Mouse (Mus musculus): ENCODE results near the gene Trim17.

The Trim17 gene

GRCm38 (mm10) chr11:58968551-58968950 is 14.1 kb downstream of the Trim17 start:
- in situ Hi-C loops (cut with MboI, MseI): no loop called here

- in situ Hi-C loops (cut with MboI, MseI): no loop called here
Measured at GRCm38 (mm10) chr11:58969027-58969426, 14.5 kb downstream of the Trim17 start.

GRCm38 (mm10) chr11:58969659-58970058 is 15.2 kb downstream of the Trim17 start:
- in situ Hi-C loops (cut with MboI, MseI): no loop called here

- in situ Hi-C loops (cut with MboI, MseI): no loop called here
Measured at GRCm38 (mm10) chr11:58970831-58971530, 16.5 kb downstream of the Trim17 start.

GRCm38 (mm10) chr11:58971796-58972195 is 17.3 kb downstream of the Trim17 start:
- in situ Hi-C loops (cut with MboI, MseI): no loop called here

- in situ Hi-C loops (cut with MboI, MseI): no loop called here
Measured at GRCm38 (mm10) chr11:58974414-58974813, 19.9 kb downstream of the Trim17 start.

GRCm38 (mm10) chr11:58977150-58977549 is 22.7 kb downstream of the Trim17 start:
- in situ Hi-C loops (cut with MboI, MseI): loop anchor here (5.0 kb wide), 1 partner anchor 55 kb away; no protein-coding TSS in a partner anchor

GRCm38 (mm10) chr11:58977607-58978026 is 23.1 kb downstream of the Trim17 start:
- in situ Hi-C loops (cut with MboI, MseI): loop anchor here (5.0 kb wide), 1 partner anchor 55 kb away; no protein-coding TSS in a partner anchor

GRCm38 (mm10) chr11:58978027-58978705 is 23.7 kb downstream of the Trim17 start, which contains the start of gene Trim11:
Gene Trim11 (plus strand): TSS chr11:58978093.
- in situ Hi-C loops (cut with MboI, MseI): loop anchor here (5.0 kb wide), 1 partner anchor 56 kb away; no protein-coding TSS in a partner anchor

GRCm38 (mm10) chr11:58978706-58979030 is 24.2 kb downstream of the Trim17 start:
- in situ Hi-C loops (cut with MboI, MseI): loop anchor here (5.0 kb wide), 1 partner anchor 56 kb away; no protein-coding TSS in a partner anchor

GRCm38 (mm10) chr11:58979183-58979582 is 24.7 kb downstream of the Trim17 start:
- in situ Hi-C loops (cut with MboI, MseI): loop anchor here (5.0 kb wide), 1 partner anchor 57 kb away; no protein-coding TSS in a partner anchor

GRCm38 (mm10) chr11:58979661-58980060 is 25.2 kb downstream of the Trim17 start:
- in situ Hi-C loops (cut with MboI, MseI): loop anchor here (5.0 kb wide), 1 partner anchor 57 kb away; no protein-coding TSS in a partner anchor

- in situ Hi-C loops (cut with MboI, MseI): no loop called here
Measured at GRCm38 (mm10) chr11:58980381-58980990, 26.0 kb downstream of the Trim17 start.

GRCm38 (mm10) chr11:58981541-58982447 is 27.3 kb downstream of the Trim17 start:
- in situ Hi-C loops (cut with MboI, MseI): no loop called here

GRCm38 (mm10) chr11:58982471-58983097 is 28.1 kb downstream of the Trim17 start:
- in situ Hi-C loops (cut with MboI, MseI): no loop called here

- in situ Hi-C loops (cut with MboI, MseI): no loop called here
Measured at GRCm38 (mm10) chr11:58983691-58984341, 29.3 kb downstream of the Trim17 start.

GRCm38 (mm10) chr11:58984657-58985056 is 30.2 kb downstream of the Trim17 start:
- in situ Hi-C loops (cut with MboI, MseI): no loop called here

- in situ Hi-C loops (cut with MboI, MseI): no loop called here
Measured at GRCm38 (mm10) chr11:58985299-58985917, 30.9 kb downstream of the Trim17 start.

- in situ Hi-C loops (cut with MboI, MseI): no loop called here
Measured at GRCm38 (mm10) chr11:58989166-58989565, 34.7 kb downstream of the Trim17 start.

- in situ Hi-C loops (cut with MboI, MseI): no loop called here
Measured at GRCm38 (mm10) chr11:58990141-58990540, 35.7 kb downstream of the Trim17 start.

Data from T-helper 1 cell (primary cell).